17 mouse cellular contexts compared by ENCODE assay signal in genomic region chr5:122519043-122519660, GRCm38 (mm10). TPM values are rescaled to one million over a fixed set of nuclear protein-coding genes. Genes with fewer than 3 reads are reported as not detected.
DNase-seq lines count a peak whose midpoint lies in the region; ATAC-seq and TF ChIP-seq lines count a peak whose summit lies in the region.
"Had no signal": no experiment of that assay in that cellular context is flagged by ENCODE, and none has a peak within 500 bp of the region (broad histone marks: within the 10 kb centered on the region; RNA-seq: fewer than 3 reads in every experiment).

No protein-coding gene starts in this region.

- no peaks in the 10 kb centered on the region for H3K9me3 ChIP-seq in kidney, postnatal 0 days (replicated peaks; ENCODE audit: low read length)
- H3K9me3 ChIP-seq in heart, embryonic 16.5 days (replicated peaks; ENCODE audit: control insufficient read depth, low read length), result no peaks in the 10 kb centered on the region
- no peaks in the 10 kb centered on the region for H3K9me3 ChIP-seq in stomach, embryonic 16.5 days (replicated peaks; ENCODE audit: control insufficient read depth, low read length)
- H3K9me3 ChIP-seq: G1E; hindbrain, embryonic 15.5 days; liver, embryonic 12.5 days; lung, embryonic 15.5 days had no signal

- no peaks in the 10 kb centered on the region for H3K27me3 ChIP-seq in kidney, postnatal 0 days (ENCODE audit: insufficient read depth, low read length)
- no peaks in the 10 kb centered on the region for H3K27me3 ChIP-seq in heart, embryonic 16.5 days (ENCODE audit: control insufficient read depth, insufficient read depth, low read length)
- H3K27me3 ChIP-seq in stomach, embryonic 16.5 days (ENCODE audit: control insufficient read depth, insufficient read depth, low read length), result no peaks in the 10 kb centered on the region
- H3K27me3 ChIP-seq: hindbrain, embryonic 15.5 days had no signal

- no peaks in the 10 kb centered on the region for H3K36me3 ChIP-seq in kidney, postnatal 0 days (ENCODE audit: insufficient read depth, low read length)
- H3K36me3 ChIP-seq in heart, embryonic 16.5 days (ENCODE audit: control insufficient read depth, insufficient read depth), result no peaks in the 10 kb centered on the region
- H3K36me3 ChIP-seq in stomach, embryonic 16.5 days (ENCODE audit: control insufficient read depth, insufficient read depth, low read length), result no peaks in the 10 kb centered on the region
- H3K36me3 ChIP-seq: G1E; hindbrain, embryonic 15.5 days; liver, embryonic 12.5 days; lung, embryonic 15.5 days had no signal

- no peak overlapping the region for H3K4me2 ChIP-seq in kidney, postnatal 0 days (ENCODE audit: low read length)
- H3K4me2 ChIP-seq in heart, embryonic 16.5 days (ENCODE audit: low read depth, low read length), result no peak overlapping the region
- no peak overlapping the region for H3K4me2 ChIP-seq in stomach, embryonic 16.5 days (ENCODE audit: low read depth, low read length)
- H3K4me2 ChIP-seq: hindbrain, embryonic 15.5 days; liver, embryonic 12.5 days; lung, embryonic 15.5 days had no signal

- no peak for DNase-seq in gastrocnemius, adult 2 months
- no peak for DNase-seq in gastrocnemius, postnatal 4 days (ENCODE audit: low spot score in 2 of 2)
- DNase-seq in kidney, postnatal 0 days (ENCODE audit: low spot score), result no peak
- DNase-seq in kidney, adult 11 months, result no peak
- DNase-seq in spleen, postnatal 36 days (ENCODE audit: low spot score in 2 of 2), result no peak
- DNase-seq in yolk sac, embryonic 10.5 days (ENCODE audit: low spot score), result no peak
- DNase-seq: adrenal gland, postnatal 25 days; cerebellum, adult 9-10 months; gastrocnemius, postnatal 14 days; kidney, postnatal 10 days; midbrain, embryonic 14.5 days had no signal

- peaks cover 11% of the 10 kb centered on the region; the same call in 1 of the 2 replicates for H3K4me1 ChIP-seq in kidney, postnatal 0 days (replicated peaks; ENCODE audit: insufficient read depth, low read length)
- peaks cover 40% of the 10 kb centered on the region for H3K4me1 ChIP-seq in heart, embryonic 16.5 days (ENCODE audit: control insufficient read depth, insufficient read depth, low read length)
- H3K4me1 ChIP-seq in stomach, embryonic 16.5 days (ENCODE audit: control insufficient read depth, insufficient read depth, low read length), result peaks cover 12% of the 10 kb centered on the region

- 27% methylated on average over 7 of the region's 7 CpGs for WGBS in kidney, postnatal 0 days
- WGBS in heart, embryonic 16.5 days, result 40% methylated on average over 7 of the region's 7 CpGs
- WGBS in stomach, embryonic 16.5 days, result 43% methylated on average over 7 of the region's 7 CpGs

- no peak for TF ChIP-seq CTCF in gastrocnemius, adult 2 months (IDR thresholded peaks at IDR 0.05)
- no peak for TF ChIP-seq CTCF in kidney, postnatal 0 days (IDR thresholded peaks at IDR 0.05; ENCODE audit: low read depth)

- peak overlapping the region; percentile 41 for H3K27ac ChIP-seq in gastrocnemius, adult 2 months
- H3K27ac ChIP-seq in kidney, postnatal 0 days, result peak overlapping the region; percentile 31; the same call in 1 of the 2 replicates
- peak overlapping the region; percentile 90 for H3K27ac ChIP-seq in heart, embryonic 16.5 days (ENCODE audit: low read length)
- peak overlapping the region; percentile 11; the same call in 1 of the 2 replicates for H3K27ac ChIP-seq in stomach, embryonic 16.5 days (ENCODE audit: low read length)
- H3K27ac ChIP-seq: hindbrain, embryonic 15.5 days; liver, embryonic 12.5 days; lung, embryonic 15.5 days had no signal

- H3K9ac ChIP-seq in kidney, postnatal 0 days (ENCODE audit: low read depth, low read length), result no peak overlapping the region
- H3K9ac ChIP-seq in heart, embryonic 16.5 days (ENCODE audit: low read length), result peak overlapping the region; percentile 30; the same call in 1 of the 2 replicates
- H3K9ac ChIP-seq in stomach, embryonic 16.5 days (ENCODE audit: low read length), result no peak overlapping the region
- H3K9ac ChIP-seq: hindbrain, embryonic 15.5 days; liver, embryonic 12.5 days; lung, embryonic 15.5 days had no signal

- H3K4me3 ChIP-seq in gastrocnemius, adult 2 months, result no peak overlapping the region
- no peak overlapping the region for H3K4me3 ChIP-seq in kidney, postnatal 0 days (replicated peaks; ENCODE audit: low read depth, low read length)
- no peak overlapping the region for H3K4me3 ChIP-seq in heart, embryonic 16.5 days (ENCODE audit: low read length)
- H3K4me3 ChIP-seq in stomach, embryonic 16.5 days (replicated peaks; ENCODE audit: low read length), result no peak overlapping the region
- H3K4me3 ChIP-seq: hindbrain, embryonic 15.5 days; liver, embryonic 12.5 days; lung, embryonic 15.5 days had no signal

- intact Hi-C loops in gastrocnemius, adult 2 months (cut with DNase I), result no loop called here

- ATAC-seq in kidney, postnatal 0 days (replicated peaks; ENCODE audit: low FRiP score, low read depth), result no peak; the same call in 1 of the 2 replicates
- no peak for ATAC-seq in heart, embryonic 16.5 days (replicated peaks; ENCODE audit: extremely low read depth, insufficient read depth, low FRiP score)
- ATAC-seq in stomach, embryonic 16.5 days (ENCODE audit: insufficient read depth, low FRiP score), result no peak
- ATAC-seq: liver, embryonic 12.5 days had no signal

RNA-seq across cellular contexts. Expression of gene Atp2a2, which starts 17.1 kb away (rescaled TPM):
- total RNA-seq in gastrocnemius, adult 2 months (2021), result 100 to 1,000 TPM; 387 to 963 TPM
- 100 to 1,000 TPM; 250 to 265 TPM for total RNA-seq in gastrocnemius, postnatal 4 days (2021)
- 37.8 and 38.5 TPM in 2 replicates for polyA plus RNA-seq in kidney, postnatal 0 days (2015; fragmentation: Nextera tagmentation; extraction: Ambion mirVana)
- 306 and 316 TPM in 2 replicates for polyA plus RNA-seq in heart, embryonic 16.5 days (2015; fragmentation: Nextera tagmentation; extraction: Ambion mirVana)
- 25.5 and 27.3 TPM in 2 replicates for polyA plus RNA-seq in stomach, embryonic 16.5 days (2015; fragmentation: Nextera tagmentation; extraction: Ambion mirVana)

Comparison
In these comparisons a context has a peak if more than half of its experiments do, and no peak if none do; other contexts are left out.
1. H3K27ac ChIP-seq: peak in every context shown above with its lines; median percentile 90 in heart, embryonic 16.5 days; 41 in gastrocnemius, adult 2 months; 31 in kidney, postnatal 0 days; 11 in stomach, embryonic 16.5 days.